Mouse (Mus musculus) forebrain, postnatal 0 days (tissue): ENCODE results near the gene Inpp5f. TPM values are rescaled to one million over a fixed set of nuclear protein-coding genes. Genes with fewer than 3 reads are reported as not detected.
"Not testable (repeated sequence)": the region's sequence is repeated elsewhere in the genome, so short reads cannot be mapped to it uniquely, and the experiment has no call there.

Experiments
- ATAC-seq: fragments of 200-750 bp; cut with Nextera tagmentation; 2 replicates; pipeline ENCODE4 v1.8.0; 2017; ENCODE audit warnings: mild to moderate bottlenecking, moderate library complexity
- DNase-seq: peaks from one replicate; pipeline ENCODE4 v3.0.0-alpha.2; 2015
- H3K27ac ChIP-seq: fragments of 300-500 bp; sonication (generic); 2 replicates; pipeline ENCODE4 v1.5.1; 2014; ENCODE audit warnings: low read depth, mild to moderate bottlenecking, antibody characterized with exemption, low read length, moderate library complexity, mixed read lengths
- H3K27me3 ChIP-seq: fragments of 300-500 bp; sonication (generic); 2 replicates; pipeline ENCODE4 v1.6.1; 2014; ENCODE audit warnings: mild to moderate bottlenecking, low read length, mixed read lengths; ENCODE audit not compliant: insufficient read depth
- H3K36me3 ChIP-seq: fragments of 300-500 bp; sonication (generic); 2 replicates; pipeline ENCODE4 v1.6.1; 2014; ENCODE audit warnings: mild to moderate bottlenecking, moderate library complexity; ENCODE audit not compliant: insufficient read depth
- H3K4me1 ChIP-seq: fragments of 300-500 bp; sonication (generic); 2 replicates; pipeline ENCODE4 v1.6.1; 2014; ENCODE audit warnings: antibody characterized with exemption; ENCODE audit not compliant: insufficient read depth
- H3K4me2 ChIP-seq: fragments of 300-500 bp; sonication (generic); 2 replicates; pipeline ENCODE4 v1.6.1; 2014; ENCODE audit warnings: low read depth, mild to moderate bottlenecking, moderate library complexity
- H3K4me3 ChIP-seq: fragments of 300-500 bp; sonication (generic); 2 replicates; pipeline ENCODE4 v1.5.1; 2014; ENCODE audit warnings: low read depth, low read length, mixed read lengths
- H3K9ac ChIP-seq: fragments of 300-500 bp; sonication (generic); 2 replicates; pipeline ENCODE4 v1.6.1; 2014; ENCODE audit warnings: mild to moderate bottlenecking
- H3K9me3 ChIP-seq: fragments of 300-500 bp; sonication (generic); 2 replicates; pipeline ENCODE4 v1.6.1; 2016; ENCODE audit warnings: low read length
- CTCF ChIP-seq: sonication (generic); IDR thresholded peaks from 2 replicates; pipeline ENCODE4 v1.5.1; 2016; ENCODE audit warnings: antibody characterized with exemption, control low read depth, low read depth
- WGBS: fragments of 180-500 bp; shearing (Covaris S2); extraction: QIAGEN DNeasy Blood & Tissue Kit; methylation state at CpG from one replicate; pipeline ENCODE4 v1.1.7; 2014; 5-methylcytosine and 5-hydroxymethylcytosine counted together
- polyA plus RNA-seq: library from polyadenylated mRNA; unstranded; fragments of >200 nt; fragmentation: Nextera tagmentation; extraction: Ambion mirVana; gene quantifications from 2 replicates; pipeline ENCODE4 v1.2.1, GENCODE M21; 2015
- total RNA-seq: library from RNA; depleted of rRNA; stranded (reverse); fragments of >200 nt; gene quantifications from 2 replicates; pipeline ENCODE4 v1.2.3, GENCODE M21; 2014

Inpp5f gene
- total and polyA plus RNA-seq, 2 experiments from 2014 or later, result 361 to 420 TPM

DNA sequence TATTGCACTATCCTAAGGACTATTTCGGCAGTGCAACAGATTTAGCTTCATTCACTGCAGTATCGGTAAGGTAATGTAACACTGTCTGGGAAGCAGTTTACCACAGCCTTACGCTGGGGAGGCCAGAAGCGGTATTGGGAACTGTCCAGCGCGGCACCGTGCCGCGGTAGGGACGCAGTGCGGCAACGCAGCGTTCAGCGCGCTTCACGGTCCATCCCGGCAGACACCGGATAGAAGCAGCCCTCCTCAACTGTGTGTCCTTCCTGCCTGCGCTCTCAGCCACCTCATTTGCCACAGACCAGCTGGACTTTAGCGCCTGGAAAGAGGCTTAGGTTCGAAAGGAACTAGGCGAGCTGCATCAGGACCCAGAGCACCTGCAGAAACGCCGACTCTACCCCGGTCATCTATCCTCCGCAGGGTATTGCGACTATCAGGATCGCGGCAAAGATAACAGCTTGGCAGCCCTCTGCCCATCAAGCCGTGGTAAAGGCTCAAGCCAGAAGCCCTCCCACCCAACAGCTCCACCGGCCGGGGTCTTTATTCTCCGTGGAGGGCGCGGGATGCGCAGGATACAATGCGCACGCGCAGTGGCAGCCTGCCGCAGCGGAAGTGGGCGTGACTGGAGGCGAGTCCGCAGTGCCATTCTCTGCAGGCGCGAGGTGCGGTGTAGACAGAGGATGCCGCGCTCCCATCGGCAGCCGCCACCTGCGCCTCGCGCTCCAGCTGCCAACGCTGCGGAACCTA, 76.9 kb downstream of the Inpp5f start:
- peak overlapping the region; percentile 89 for H3K27ac ChIP-seq
- H3K4me2 ChIP-seq, result peak overlapping the region; percentile 50
- TF ChIP-seq CTCF, result peak; percentile 20; the same call in 1 of the 2 replicates
- H3K36me3 ChIP-seq, result peaks cover 32% of the 10 kb centered on the region
- DNase-seq (peak; percentile 94), ATAC-seq (peak; percentile 75)
- 0 out of 2 replicates have a peak, but pooled peaks cover 5% of the 10 kb centered on the region for H3K4me1 ChIP-seq
- peaks cover 9% of the 10 kb centered on the region for H3K9me3 ChIP-seq
- peak overlapping the region; percentile 56 for H3K9ac ChIP-seq
- H3K4me3 ChIP-seq, result peak overlapping the region; percentile 46
- no peaks in the 10 kb centered on the region for H3K27me3 ChIP-seq
- 51% methylated on average over 56 of the region's 56 CpGs for WGBS

- Histone ChIP-seq H3K36me3 (peaks cover 43% of the 10 kb centered on the region), H3K4me2 (peak overlapping the region; percentile 50), H3K4me1 (0 out of 2 replicates have a peak, but pooled peaks cover 5% of the 10 kb centered on the region), H3K4me3 (peak overlapping the region; percentile 46), H3K9ac (peak overlapping the region; percentile 56), H3K27me3 (no peaks in the 10 kb centered on the region), H3K9me3 (peaks cover 9% of the 10 kb centered on the region), H3K27ac (peak overlapping the region; percentile 89)
- DNase-seq (peak; percentile 52), ATAC-seq (no peak)
- TF ChIP-seq CTCF, result no peak
- WGBS, result 47% methylated on average over 8 of the region's 8 CpGs
Measured at GRCm38 (mm10) chr7:128689347-128689746, 78.2 kb downstream of the Inpp5f start.

GRCm38 (mm10) chr7:128690070-128690469, 78.9 kb downstream of the Inpp5f start:
- Histone ChIP-seq H3K4me1 (0 out of 2 replicates have a peak, but pooled peaks cover 5% of the 10 kb centered on the region), H3K4me3 (peak overlapping the region; percentile 46), H3K27ac (peak overlapping the region; percentile 89), H3K9me3 (peaks cover 9% of the 10 kb centered on the region), H3K4me2 (peak overlapping the region; percentile 50), H3K27me3 (no peaks in the 10 kb centered on the region), H3K9ac (peak overlapping the region; percentile 56), H3K36me3 (peaks cover 46% of the 10 kb centered on the region)
- peak; percentile 96 for DNase-seq
- TF ChIP-seq CTCF, result peak; percentile 96
- peak; percentile 85 for ATAC-seq
- WGBS, result 5% methylated on average over 7 of the region's 7 CpGs

DNA sequence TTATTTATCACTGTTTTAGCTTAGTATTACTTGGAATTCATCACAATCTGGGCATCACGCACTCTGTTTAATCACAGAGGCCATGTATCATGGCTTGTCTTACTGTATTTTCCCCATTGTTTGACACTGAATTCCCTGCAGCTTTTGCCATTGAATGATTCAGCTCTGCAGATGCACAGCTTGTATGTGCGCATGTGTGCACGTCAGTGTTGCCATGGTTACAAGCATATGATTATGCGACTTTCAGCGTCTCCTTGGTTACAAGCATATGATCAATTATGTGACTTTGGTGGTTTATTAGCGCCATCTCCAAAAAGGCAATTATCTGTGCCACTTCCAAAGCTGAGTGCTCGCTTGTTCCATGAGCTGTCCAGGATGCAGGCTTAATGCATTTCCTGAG, 79.7 kb downstream of the Inpp5f start:
- peak overlapping the region; percentile 49 for H3K9ac ChIP-seq
- 20% methylated on average over 7 of the region's 7 CpGs for WGBS
- H3K4me2 ChIP-seq, result peak overlapping the region; percentile 44
- peak overlapping the region; percentile 46 for H3K4me3 ChIP-seq
- H3K36me3 ChIP-seq, result peaks cover 39% of the 10 kb centered on the region
- H3K9me3 ChIP-seq, result peaks cover 9% of the 10 kb centered on the region
- 0 out of 2 replicates have a peak, but pooled peaks cover 5% of the 10 kb centered on the region for H3K4me1 ChIP-seq
- TF ChIP-seq CTCF, result peak; percentile 10; the same call in 1 of the 2 replicates
- peak; percentile 84 for ATAC-seq
- DNase-seq, result peak; percentile 94
- peak overlapping the region; percentile 89 for H3K27ac ChIP-seq
- H3K27me3 ChIP-seq, result no peaks in the 10 kb centered on the region

GRCm38 (mm10) chr7:128692163-128692562, 81.0 kb downstream of the Inpp5f start:
- Histone ChIP-seq H3K36me3 (peaks cover 36% of the 10 kb centered on the region), H3K27ac (no peak overlapping the region), H3K27me3 (no peaks in the 10 kb centered on the region), H3K4me3 (no peak overlapping the region), H3K4me2 (no peak overlapping the region), H3K9me3 (peaks cover 9% of the 10 kb centered on the region), H3K9ac (no peak overlapping the region), H3K4me1 (0 out of 2 replicates have a peak, but pooled peaks cover 5% of the 10 kb centered on the region)
- no peak for DNase-seq
- ATAC-seq, result no peak
- WGBS, result 88% methylated on average over 7 of the region's 7 CpGs
- no peak for TF ChIP-seq CTCF

- Histone ChIP-seq H3K4me3 (no peak overlapping the region), H3K27me3 (no peaks in the 10 kb centered on the region), H3K9me3 (no peaks in the 10 kb centered on the region), H3K27ac (no peak overlapping the region), H3K36me3 (peaks cover 58% of the 10 kb centered on the region), H3K4me1 (0 out of 2 replicates have a peak, but pooled peaks cover 5% of the 10 kb centered on the region), H3K9ac (no peak overlapping the region), H3K4me2 (no peak overlapping the region)
- DNase-seq (no peak), ATAC-seq (no peak)
- no peak for TF ChIP-seq CTCF
- 89% methylated on average over 10 of the region's 10 CpGs for WGBS
Measured at GRCm38 (mm10) chr7:128694848-128695247, 83.7 kb downstream of the Inpp5f start.

DNA sequence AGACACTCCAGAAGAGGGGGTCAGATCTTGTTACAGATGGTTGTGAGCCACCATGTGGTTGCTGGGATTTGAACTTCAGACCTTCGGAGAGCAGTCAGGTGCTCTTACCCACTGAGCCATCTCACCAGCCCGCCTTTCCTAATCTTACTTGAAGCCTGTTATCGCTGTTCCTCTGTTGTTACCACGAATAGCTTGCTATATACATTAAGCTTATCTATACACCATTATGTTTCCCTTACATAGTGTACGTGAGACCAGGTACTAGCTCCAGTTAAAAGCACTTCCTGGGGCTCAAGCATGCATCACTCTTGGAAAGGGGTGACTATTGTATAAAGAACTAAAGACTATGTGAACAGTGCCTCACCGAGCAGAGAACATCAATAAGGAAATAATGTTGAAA, 88.8 kb downstream of the Inpp5f start:
- peaks cover 70% of the 10 kb centered on the region for H3K36me3 ChIP-seq
- H3K27me3 ChIP-seq, H3K9ac ChIP-seq, DNase-seq, H3K27ac ChIP-seq, H3K4me2 ChIP-seq, H3K4me3 ChIP-seq, ATAC-seq, H3K9me3 ChIP-seq, H3K4me1 ChIP-seq: not testable (repeated sequence)
- WGBS, result 89% methylated on average over 6 of the region's 6 CpGs
